Mouse (Mus musculus) hindbrain, embryonic 13.5 days (tissue): ENCODE data around the gene Rps11. TPM values are rescaled to one million over a fixed set of nuclear protein-coding genes. Genes with fewer than 3 reads are reported as not detected.
"Not testable (repeated sequence)": the region's sequence is repeated elsewhere in the genome, so short reads cannot be mapped to it uniquely, and the experiment has no call there.

Source experiments
- ATAC-seq: fragments of 200-750 bp; cut with Nextera tagmentation; 2 replicates; pipeline ENCODE4 v1.8.0; 2017; ENCODE audit warnings: moderate TSS enrichment; ENCODE audit not compliant: low FRiP score
- H3K27ac ChIP-seq: fragments of 300-500 bp; sonication (generic); 2 replicates; pipeline ENCODE4 v1.5.1; 2015; ENCODE audit warnings: inconsistent platforms, mild to moderate bottlenecking, moderate library complexity
- H3K27me3 ChIP-seq: fragments of 300-500 bp; sonication (generic); 2 replicates; pipeline ENCODE4 v1.6.1; 2015; ENCODE audit warnings: mild to moderate bottlenecking, inconsistent platforms
- H3K36me3 ChIP-seq: fragments of 300-500 bp; sonication (generic); 2 replicates; pipeline ENCODE4 v1.6.1; 2015; ENCODE audit warnings: mild to moderate bottlenecking, inconsistent platforms
- H3K4me1 ChIP-seq: fragments of 300-500 bp; sonication (generic); replicated peaks from 2 replicates; pipeline ENCODE4 v1.6.1; 2015; ENCODE audit warnings: inconsistent platforms
- H3K4me2 ChIP-seq: fragments of 300-500 bp; sonication (generic); 2 replicates; pipeline ENCODE4 v1.6.1; 2015; ENCODE audit warnings: inconsistent platforms, mild to moderate bottlenecking, moderate library complexity
- H3K4me3 ChIP-seq: fragments of 300-500 bp; sonication (generic); 2 replicates; pipeline ENCODE4 v1.5.1; 2015; ENCODE audit warnings: mild to moderate bottlenecking, inconsistent platforms
- H3K9ac ChIP-seq: fragments of 300-500 bp; sonication (generic); 2 replicates; pipeline ENCODE4 v1.6.1; 2015; ENCODE audit warnings: mild to moderate bottlenecking, inconsistent platforms
- H3K9me3 ChIP-seq: fragments of 300-500 bp; sonication (generic); 2 replicates; pipeline ENCODE4 v1.6.1; 2016; ENCODE audit warnings: inconsistent platforms
- WGBS: fragments of 180-500 bp; shearing (Covaris S2); methylation state at CpG from one replicate; pipeline ENCODE4 v1.1.7; 2015; 5-methylcytosine and 5-hydroxymethylcytosine counted together
- polyA plus RNA-seq: library from polyadenylated mRNA; unstranded; fragments of >200 nt; fragmentation: Nextera tagmentation; extraction: Ambion mirVana; gene quantifications from 2 replicates; pipeline ENCODE4 v1.2.1, GENCODE M21; 2015

The Rps11 gene
- polyA plus RNA-seq, 1 experiment from 2014 or later: 999 TPM

DNA sequence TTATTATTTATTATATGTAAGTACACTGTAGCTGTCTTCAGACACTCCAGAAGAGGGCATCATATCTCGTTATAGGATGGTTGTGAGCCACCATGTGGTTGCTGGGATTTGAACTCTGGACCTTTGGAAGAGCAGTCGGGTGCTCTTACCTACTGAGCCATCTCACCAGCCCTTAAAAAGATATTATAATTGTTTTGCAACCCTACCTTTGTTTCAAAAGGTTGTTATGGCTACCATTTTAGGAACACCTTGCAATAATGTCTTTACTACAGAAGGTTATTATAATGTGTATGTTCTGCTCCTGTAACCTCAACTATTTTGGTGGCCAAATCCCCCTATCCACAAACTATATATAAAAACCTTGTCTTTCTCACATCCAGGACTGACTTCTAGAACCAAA is 28.8 kb upstream of the Rps11 start:
- Histone ChIP-seq H3K4me1 (peaks cover 25% of the 10 kb centered on the region), H3K36me3 (peaks cover 15% of the 10 kb centered on the region)
- WGBS: 91% methylated on average over 2 of the region's 2 CpGs
- not testable (repeated sequence) for H3K27me3 ChIP-seq, H3K4me2 ChIP-seq, H3K9me3 ChIP-seq, H3K9ac ChIP-seq, ATAC-seq, H3K27ac ChIP-seq, H3K4me3 ChIP-seq

DNA sequence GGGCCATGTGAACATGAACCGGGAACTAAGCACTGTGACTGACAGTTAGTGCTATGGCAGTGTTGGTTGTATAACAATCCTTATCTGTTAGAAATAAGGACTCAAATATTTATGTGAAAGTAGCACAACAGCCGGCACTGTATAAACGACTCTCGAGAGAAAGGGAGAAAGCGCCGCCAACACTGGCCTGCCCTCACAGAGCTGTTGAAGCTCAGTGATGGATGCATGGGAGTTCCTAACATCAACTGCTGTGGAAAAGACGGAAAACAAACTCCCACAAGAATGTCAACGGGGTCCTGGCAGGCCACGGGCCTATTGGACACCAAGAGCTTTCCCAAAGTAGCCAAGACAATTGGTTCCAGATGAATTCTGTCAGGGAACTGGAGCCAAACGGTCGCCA is 27.1 kb upstream of the Rps11 start:
- Histone ChIP-seq H3K4me2 (no peak overlapping the region), H3K27ac (no peak overlapping the region)

DNA sequence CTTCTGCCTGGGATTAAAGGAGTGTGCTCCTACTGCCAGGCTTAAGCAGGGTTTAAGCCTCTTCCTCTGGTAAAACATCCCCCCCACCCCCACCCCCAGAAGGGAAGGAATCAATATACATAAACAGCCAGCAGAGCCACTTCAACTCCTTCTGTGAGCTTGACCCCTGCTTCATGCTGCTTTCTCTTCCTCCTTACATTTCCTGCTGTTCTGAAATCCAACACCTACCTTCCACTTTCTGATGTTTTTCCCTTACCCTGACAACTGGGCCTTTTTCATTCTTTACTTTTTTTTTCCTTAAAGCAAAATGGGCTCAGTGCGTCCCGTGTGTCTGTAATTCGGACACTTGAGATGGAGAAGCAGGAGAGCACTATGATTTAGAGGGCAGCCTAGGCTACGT is 26.1 kb upstream of the Rps11 start:
- no peak for ATAC-seq
- Histone ChIP-seq H3K4me1 (peaks cover 20% of the 10 kb centered on the region), H3K27me3 (no peaks in the 10 kb centered on the region), H3K27ac (0 out of 2 replicates have a peak overlapping the region, but pooled peaks have one; percentile 52), H3K4me2 (no peak overlapping the region), H3K4me3 (no peak overlapping the region), H3K9me3 (no peaks in the 10 kb centered on the region), H3K9ac (peak overlapping the region; percentile 24; the same call in 1 of the 2 replicates), H3K36me3 (peaks cover 18% of the 10 kb centered on the region)
- WGBS: 71% methylated on average over 4 of the region's 4 CpGs

More for the DNA sequence above, 27.1 kb upstream of the Rps11 start:
- ATAC-seq: no peak
- peaks cover 25% of the 10 kb centered on the region for H3K4me1 ChIP-seq
- 0 out of 2 replicates have a peak, but pooled peaks cover 10% of the 10 kb centered on the region for H3K36me3 ChIP-seq
- no peaks in the 10 kb centered on the region for H3K9me3 ChIP-seq
- H3K9ac ChIP-seq: no peak overlapping the region
- no peak overlapping the region for H3K4me3 ChIP-seq
- H3K27me3 ChIP-seq: no peaks in the 10 kb centered on the region
- 54% methylated on average over 11 of the region's 11 CpGs for WGBS

DNA sequence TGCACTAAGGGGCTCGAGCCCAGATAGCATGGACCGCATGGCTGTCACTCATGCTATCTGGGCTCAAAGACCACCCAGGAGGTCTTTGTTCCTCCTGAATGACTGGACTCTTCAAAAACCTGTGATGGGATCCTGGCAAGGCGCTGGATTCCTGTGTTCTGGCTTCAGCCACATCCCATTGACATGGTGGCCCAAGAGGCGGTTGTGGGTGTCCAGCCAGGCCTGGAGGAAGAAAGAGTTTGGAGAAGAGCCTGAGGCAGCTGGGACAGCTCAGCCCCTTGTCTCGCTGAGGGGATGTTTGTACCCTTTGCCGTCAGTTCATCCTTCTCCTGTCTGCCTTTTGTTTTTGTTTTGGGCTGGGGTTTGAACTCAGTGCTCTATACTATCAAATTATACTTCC is 25.3 kb upstream of the Rps11 start:
- ATAC-seq: no peak
- H3K36me3 ChIP-seq: peaks cover 24% of the 10 kb centered on the region
- no peaks in the 10 kb centered on the region for H3K27me3 ChIP-seq
- peaks cover 13% of the 10 kb centered on the region for H3K4me1 ChIP-seq
- H3K9ac ChIP-seq: 0 out of 2 replicates have a peak overlapping the region, but pooled peaks have one; percentile 3
- no peak overlapping the region for H3K27ac ChIP-seq
- H3K9me3 ChIP-seq: no peaks in the 10 kb centered on the region
- no peak overlapping the region for H3K4me2 ChIP-seq
- WGBS: 25% methylated on average over 6 of the region's 6 CpGs
- no peak overlapping the region for H3K4me3 ChIP-seq

DNA sequence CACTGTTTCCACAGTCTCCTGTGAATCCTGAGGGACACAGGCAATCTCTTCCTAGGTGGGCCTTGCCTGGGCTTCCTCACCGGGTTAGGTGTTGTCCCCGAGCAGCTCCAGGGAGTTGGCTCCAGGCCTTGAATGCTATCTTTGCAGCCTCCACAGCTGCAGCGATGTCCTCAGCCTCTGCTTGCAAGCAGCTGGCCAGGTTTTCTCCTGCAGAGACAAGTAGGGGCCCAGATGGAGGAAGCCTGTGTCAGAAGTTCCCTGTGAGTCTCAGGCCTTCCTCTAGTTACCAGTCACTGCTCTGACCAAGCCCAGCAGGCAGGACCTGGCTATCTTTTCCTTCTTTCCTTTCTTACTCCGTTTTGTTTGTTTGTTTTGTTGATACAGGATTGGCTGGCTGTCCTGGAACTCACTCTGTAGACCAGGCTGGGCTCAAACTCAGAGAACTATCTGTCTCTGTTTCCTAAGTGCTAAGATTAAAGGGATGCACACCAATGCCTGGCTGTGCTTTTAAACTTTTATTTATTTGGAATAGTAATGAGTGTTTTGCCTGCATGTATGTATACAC is 24.4 kb upstream of the Rps11 start:
- H3K27ac ChIP-seq: no peak overlapping the region
- H3K4me2 ChIP-seq: no peak overlapping the region
- H3K9me3 ChIP-seq: no peaks in the 10 kb centered on the region
- peaks cover 12% of the 10 kb centered on the region for H3K4me1 ChIP-seq
- no peak for ATAC-seq
- no peaks in the 10 kb centered on the region for H3K27me3 ChIP-seq
- H3K9ac ChIP-seq: no peak overlapping the region
- peaks cover 34% of the 10 kb centered on the region for H3K36me3 ChIP-seq
- no peak overlapping the region for H3K4me3 ChIP-seq
- WGBS: 66% methylated on average over 4 of the region's 4 CpGs

DNA sequence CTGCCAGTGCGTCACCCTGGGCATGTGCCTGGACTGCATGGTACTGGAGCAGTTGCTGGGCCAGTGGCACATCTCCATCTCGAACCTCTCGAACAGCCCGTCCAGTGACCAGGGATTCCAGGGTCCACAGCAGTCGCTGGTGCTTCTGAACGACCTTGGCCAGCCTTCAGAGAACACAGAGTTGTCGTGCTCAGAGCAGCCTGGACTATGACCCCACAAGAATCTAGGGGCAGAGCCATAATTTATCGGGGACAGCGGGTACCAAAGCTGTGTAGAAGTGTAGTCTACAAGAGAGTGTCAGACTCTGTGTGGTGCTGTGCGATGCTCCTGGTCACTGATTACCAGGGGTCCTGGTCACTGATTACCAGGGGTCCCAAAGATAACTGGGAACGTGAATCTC is 23.7 kb upstream of the Rps11 start:
- no peak overlapping the region for H3K4me3 ChIP-seq
- H3K9me3 ChIP-seq: no peaks in the 10 kb centered on the region
- H3K27me3 ChIP-seq: no peaks in the 10 kb centered on the region
- H3K4me1 ChIP-seq: 0 out of 2 replicates have a peak, but pooled peaks cover 8% of the 10 kb centered on the region
- H3K9ac ChIP-seq: no peak overlapping the region; the same call in 1 of the 2 replicates
- H3K27ac ChIP-seq: no peak overlapping the region
- no peak for ATAC-seq
- no peak overlapping the region for H3K4me2 ChIP-seq
- peaks cover 41% of the 10 kb centered on the region for H3K36me3 ChIP-seq
- 83% methylated on average over 11 of the region's 11 CpGs for WGBS

DNA sequence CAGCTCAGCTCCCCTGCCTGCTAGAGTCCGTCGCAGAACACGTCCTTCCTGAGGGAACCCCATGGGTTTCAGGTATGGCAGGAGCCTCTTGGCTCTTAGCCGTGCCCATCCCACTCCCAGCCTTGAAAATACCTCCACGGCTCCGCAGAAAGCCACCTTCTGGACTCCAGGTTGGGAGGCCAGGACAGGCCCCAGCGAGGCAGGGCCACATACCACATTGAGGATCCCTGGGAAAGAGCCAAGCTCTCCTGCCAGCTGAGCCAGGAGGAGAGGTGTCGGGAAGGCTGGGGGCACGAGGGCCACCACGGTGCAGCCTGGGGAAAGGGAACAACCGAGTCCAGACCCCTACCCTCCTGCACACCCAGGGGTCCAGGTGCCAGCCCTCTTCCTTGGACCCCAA is 23.0 kb upstream of the Rps11 start:
- 97% methylated on average over 11 of the region's 11 CpGs for WGBS
- Histone ChIP-seq H3K9me3 (no peaks in the 10 kb centered on the region), H3K27me3 (no peaks in the 10 kb centered on the region), H3K27ac (no peak overlapping the region), H3K9ac (0 out of 2 replicates have a peak overlapping the region, but pooled peaks have one; percentile 35), H3K4me2 (no peak overlapping the region), H3K4me3 (no peak overlapping the region), H3K36me3 (peaks cover 46% of the 10 kb centered on the region), H3K4me1 (0 out of 2 replicates have a peak, but pooled peaks cover 8% of the 10 kb centered on the region)
- no peak for ATAC-seq

DNA sequence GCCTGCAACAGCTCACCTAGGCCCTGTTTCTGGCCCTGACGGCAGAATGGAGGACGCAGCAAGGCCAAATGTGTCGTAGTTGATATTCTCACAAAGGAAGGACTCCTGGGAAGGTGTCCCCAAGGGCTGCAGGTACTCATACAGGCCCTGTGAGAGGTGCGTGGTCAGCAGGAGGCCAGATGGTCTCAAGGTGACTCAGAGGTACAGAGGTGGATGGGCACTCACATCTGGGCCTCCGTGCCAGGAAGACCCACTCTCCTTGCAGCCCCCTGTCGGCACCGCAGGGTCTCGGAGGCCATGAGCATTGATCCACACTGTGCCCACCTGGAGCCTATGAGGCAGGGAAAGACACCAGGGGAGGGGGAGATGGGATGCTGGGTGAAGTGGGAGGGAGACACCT is 21.2 kb upstream of the Rps11 start:
- WGBS: 95% methylated on average over 8 of the region's 8 CpGs
- Histone ChIP-seq H3K9ac (no peak overlapping the region), H3K27ac (no peak overlapping the region), H3K4me1 (0 out of 2 replicates have a peak, but pooled peaks cover under 1% of the 10 kb centered on the region), H3K27me3 (no peaks in the 10 kb centered on the region), H3K36me3 (peaks cover 46% of the 10 kb centered on the region), H3K4me3 (no peak overlapping the region), H3K4me2 (no peak overlapping the region), H3K9me3 (no peaks in the 10 kb centered on the region)
- ATAC-seq: no peak

DNA sequence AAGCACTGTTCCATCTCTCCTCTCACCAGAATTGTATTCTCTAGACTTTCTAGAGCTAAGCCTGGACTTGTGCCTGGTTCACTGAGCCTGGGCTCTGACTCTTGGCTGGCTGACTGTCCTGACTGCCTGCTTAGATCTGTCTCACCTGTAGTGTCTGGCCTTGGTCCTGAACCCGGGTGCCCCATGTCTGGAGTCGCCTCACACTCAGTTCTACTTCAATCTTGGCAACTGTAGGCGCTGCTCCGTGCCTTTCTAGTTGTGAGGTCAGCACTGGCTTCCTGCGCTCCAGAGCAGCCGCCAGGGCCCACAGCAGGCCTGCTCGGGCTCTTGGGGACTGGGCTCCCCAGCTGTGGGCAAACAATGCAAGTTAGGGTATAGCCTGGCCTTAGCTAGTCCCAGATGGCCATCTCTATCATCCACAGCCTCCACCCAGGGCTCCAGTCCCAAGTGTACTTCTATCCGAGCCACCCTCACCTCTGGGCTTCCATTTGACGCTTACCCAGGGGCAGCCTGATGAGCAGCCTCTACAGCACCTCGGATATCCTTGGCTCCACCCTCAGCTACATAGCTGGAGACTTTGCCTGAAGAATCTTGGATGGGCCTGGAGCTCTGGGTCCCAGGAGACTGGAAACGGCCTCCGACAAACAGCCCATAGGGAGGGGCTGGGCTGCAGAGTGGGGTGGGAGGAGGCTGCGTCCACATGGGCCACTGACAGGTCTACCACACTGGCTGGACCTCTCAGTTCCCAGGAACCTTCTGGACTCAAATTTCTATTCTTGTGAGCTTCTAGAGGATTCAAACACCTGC is 20.3 kb upstream of the Rps11 start:
- no peak overlapping the region for H3K27ac ChIP-seq
- no peak overlapping the region for H3K4me2 ChIP-seq
- no peaks in the 10 kb centered on the region for H3K9me3 ChIP-seq
- peaks cover 46% of the 10 kb centered on the region for H3K36me3 ChIP-seq
- ATAC-seq: no peak
- H3K4me1 ChIP-seq: no peaks in the 10 kb centered on the region
- H3K4me3 ChIP-seq: no peak overlapping the region
- no peaks in the 10 kb centered on the region for H3K27me3 ChIP-seq
- WGBS: 91% methylated on average over 13 of the region's 13 CpGs
- peak overlapping the region; percentile 13 for H3K9ac ChIP-seq

DNA sequence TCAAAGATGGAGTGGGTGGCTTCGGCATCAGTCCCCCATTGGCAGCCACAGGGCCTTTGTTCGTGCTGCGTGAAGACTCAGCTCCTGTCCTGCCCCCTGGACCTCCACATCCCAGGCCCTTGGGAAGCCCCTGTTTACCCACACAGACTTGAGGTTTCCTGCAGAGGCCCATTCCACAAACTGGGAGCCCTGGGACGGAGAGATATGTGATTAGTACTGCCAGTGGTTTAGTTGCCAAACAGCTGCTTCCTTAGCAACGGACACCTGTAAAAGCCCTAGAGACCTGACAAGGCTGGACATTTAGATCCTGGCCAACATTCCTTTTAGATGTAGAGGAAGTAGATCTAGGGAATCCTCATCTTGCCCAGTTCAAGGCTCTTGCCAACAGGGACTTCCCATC is 17.7 kb upstream of the Rps11 start:
- Histone ChIP-seq H3K4me3 (no peak overlapping the region), H3K27me3 (peaks cover 12% of the 10 kb centered on the region), H3K27ac (no peak overlapping the region), H3K36me3 (peaks cover 37% of the 10 kb centered on the region), H3K4me1 (no peaks in the 10 kb centered on the region), H3K9ac (no peak overlapping the region; the same call in 1 of the 2 replicates), H3K9me3 (no peaks in the 10 kb centered on the region), H3K4me2 (no peak overlapping the region)
- 95% methylated on average over 5 of the region's 5 CpGs for WGBS
- ATAC-seq: no peak

DNA sequence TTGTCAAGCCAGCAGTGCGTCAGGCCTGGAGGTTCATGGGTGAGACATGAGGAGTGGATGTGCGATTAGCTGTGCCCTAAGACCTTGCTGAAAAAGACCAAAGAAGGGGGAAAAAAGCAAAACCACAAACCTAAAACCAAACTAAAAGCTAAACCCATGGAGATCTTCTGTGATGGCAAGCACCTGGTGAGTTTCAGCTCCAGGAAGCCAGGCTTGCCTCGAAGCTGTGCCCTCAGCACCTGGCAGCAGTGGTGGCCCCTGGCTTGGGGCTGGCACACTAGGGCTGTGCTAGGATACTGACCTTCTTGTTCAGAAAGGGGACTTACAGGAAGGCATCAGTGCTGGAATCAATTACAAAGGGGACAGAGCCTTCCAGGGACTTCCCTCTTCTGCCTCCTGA is 17.1 kb upstream of the Rps11 start:
- Histone ChIP-seq H3K27me3 (peaks cover 17% of the 10 kb centered on the region), H3K4me1 (peaks cover 4% of the 10 kb centered on the region), H3K9me3 (no peaks in the 10 kb centered on the region), H3K36me3 (peaks cover 37% of the 10 kb centered on the region), H3K27ac (no peak overlapping the region), H3K9ac (no peak overlapping the region; the same call in 1 of the 2 replicates), H3K4me3 (no peak overlapping the region), H3K4me2 (no peak overlapping the region)
- ATAC-seq: no peak
- 94% methylated on average over 3 of the region's 3 CpGs for WGBS

DNA sequence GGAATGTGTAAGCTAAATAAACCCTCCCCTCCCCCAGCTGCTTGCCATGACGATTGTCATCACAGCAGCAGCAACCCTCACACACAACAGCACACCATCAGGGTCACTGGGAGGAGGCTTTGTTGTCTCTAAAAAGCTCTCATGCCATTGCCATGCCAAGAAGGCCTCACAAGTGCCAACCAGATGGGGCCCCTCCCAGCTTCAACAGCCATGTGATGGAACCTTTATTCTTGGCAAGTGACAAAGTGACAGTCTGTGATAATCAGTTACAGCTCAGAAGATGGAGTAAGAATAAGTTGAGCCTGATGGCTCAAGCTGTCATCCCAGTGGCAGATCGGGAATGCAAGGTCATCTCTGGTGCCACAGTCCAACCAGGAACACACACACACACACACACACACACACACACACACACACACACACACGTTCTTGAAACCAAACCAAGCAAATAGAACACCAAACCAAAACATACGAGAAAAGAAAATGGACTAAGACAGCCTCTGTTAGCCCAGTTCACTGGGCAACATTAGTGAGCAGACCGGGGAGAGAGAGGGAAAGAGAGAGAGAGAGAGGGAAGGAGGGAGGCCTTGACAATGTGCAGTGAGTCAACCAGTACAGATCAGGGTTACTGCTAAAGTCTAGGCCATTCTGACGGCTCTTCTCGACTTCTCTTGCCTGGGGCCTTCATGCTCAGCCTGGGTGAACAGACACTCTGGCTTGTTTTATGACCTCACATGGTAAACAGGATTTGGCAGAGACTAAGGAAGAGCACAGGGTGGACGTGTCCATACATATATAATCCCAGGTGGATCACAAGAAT is 15.9 kb upstream of the Rps11 start:
- Histone ChIP-seq H3K9ac (no peak overlapping the region), H3K27me3 (peaks cover 25% of the 10 kb centered on the region), H3K27ac (no peak overlapping the region), H3K4me2 (no peak overlapping the region), H3K4me1 (peaks cover 12% of the 10 kb centered on the region), H3K36me3 (peaks cover 27% of the 10 kb centered on the region), H3K4me3 (no peak overlapping the region), H3K9me3 (no peaks in the 10 kb centered on the region)
- 83% methylated on average over 8 of the region's 8 CpGs for WGBS
- ATAC-seq: no peak
